Mouse (Mus musculus) kidney, embryonic 14.5 days (tissue): Measurements from ENCODE around the gene Kat8. TPM values are rescaled to one million over a fixed set of nuclear protein-coding genes. Genes with fewer than 3 reads are reported as not detected.
"Not testable (repeated sequence)": the region's sequence is repeated elsewhere in the genome, so short reads cannot be mapped to it uniquely, and the experiment has no call there.

Source experiments
- ATAC-seq: fragments of 200-750 bp; cut with Nextera tagmentation; 2 replicates; pipeline ENCODE4 v1.8.0; 2017; ENCODE audit warnings: moderate number of reproducible peaks, mild to moderate bottlenecking, moderate TSS enrichment, moderate library complexity; ENCODE audit not compliant: low FRiP score, low TSS enrichment
- H3K27ac ChIP-seq: fragments of 300-500 bp; sonication (generic); 2 replicates; pipeline ENCODE4 v1.5.1; 2014; ENCODE audit warnings: low read depth, mild to moderate bottlenecking, low read length, moderate library complexity, mixed read lengths
- H3K27me3 ChIP-seq: fragments of 300-500 bp; sonication (generic); 2 replicates; pipeline ENCODE4 v1.6.1; 2014; ENCODE audit warnings: mild to moderate bottlenecking, low read length; ENCODE audit not compliant: control insufficient read depth, insufficient read depth
- H3K36me3 ChIP-seq: fragments of 300-500 bp; sonication (generic); 2 replicates; pipeline ENCODE4 v1.6.1; 2014; ENCODE audit warnings: low read length, mixed read lengths; ENCODE audit not compliant: control insufficient read depth, insufficient read depth
- H3K4me1 ChIP-seq: fragments of 300-500 bp; sonication (generic); 2 replicates; pipeline ENCODE4 v1.6.1; 2014; ENCODE audit warnings: low read length, mixed read lengths; ENCODE audit not compliant: control insufficient read depth, insufficient read depth
- H3K4me2 ChIP-seq: fragments of 300-500 bp; sonication (generic); replicated peaks from 2 replicates; pipeline ENCODE4 v1.6.1; 2014; ENCODE audit warnings: low read depth, mild to moderate bottlenecking, low read length
- H3K4me3 ChIP-seq: fragments of 300-500 bp; sonication (generic); 2 replicates; pipeline ENCODE4 v1.5.1; 2014; ENCODE audit warnings: mild to moderate bottlenecking, low read length
- H3K9ac ChIP-seq: fragments of 300-500 bp; sonication (generic); 2 replicates; pipeline ENCODE4 v1.6.1; 2014; ENCODE audit warnings: low read depth, mild to moderate bottlenecking, low read length, moderate library complexity
- H3K9me3 ChIP-seq: fragments of 300-500 bp; sonication (generic); 2 replicates; pipeline ENCODE4 v1.6.1; 2016; ENCODE audit warnings: low read length; ENCODE audit not compliant: control insufficient read depth
- WGBS: fragments of 180-500 bp; shearing (Covaris S2); extraction: QIAGEN DNeasy Blood & Tissue Kit; methylation state at CpG from one replicate; pipeline ENCODE4 v1.1.7; 2014; 5-methylcytosine and 5-hydroxymethylcytosine counted together
- polyA plus RNA-seq: library from polyadenylated mRNA; unstranded; fragments of >200 nt; fragmentation: Nextera tagmentation; extraction: Ambion mirVana; gene quantifications from 2 replicates; pipeline ENCODE4 v1.2.1, GENCODE M21; 2014

Kat8 gene
- polyA plus RNA-seq, 1 experiment from 2014 or later = 48.9 TPM

GRCm38 (mm10) chr7:127894480-127894879, 17.8 kb upstream of the Kat8 start:
- H3K27ac ChIP-seq = no peak overlapping the region
- peak overlapping the region; percentile 72; the same call in 1 of the 2 replicates for H3K9ac ChIP-seq
- peaks cover 21% of the 10 kb centered on the region for H3K36me3 ChIP-seq
- H3K9me3 ChIP-seq = no peaks in the 10 kb centered on the region
- H3K27me3 ChIP-seq = no peaks in the 10 kb centered on the region
- H3K4me3 ChIP-seq = peak overlapping the region; percentile 70
- 56% methylated on average over 5 of the region's 5 CpGs for WGBS
- no peak for ATAC-seq
- H3K4me1 ChIP-seq = peaks cover 7% of the 10 kb centered on the region; the same call in 1 of the 2 replicates
- peak overlapping the region; percentile 88 for H3K4me2 ChIP-seq

- H3K36me3 ChIP-seq = peaks cover 16% of the 10 kb centered on the region; the same call in 1 of the 2 replicates
- no peaks in the 10 kb centered on the region for H3K27me3 ChIP-seq
- ATAC-seq = peak; percentile 97
- peak within 1 kb of the TSS; percentile 70 for H3K4me3 ChIP-seq
- H3K27ac ChIP-seq = peak within 1 kb of the TSS; percentile 71
- peak within 1 kb of the TSS; percentile 88 for H3K4me2 ChIP-seq
- under 1% methylated on average over 26 of the region's 26 CpGs for WGBS
- H3K4me1 ChIP-seq = peaks cover 7% of the 10 kb centered on the region; the same call in 1 of the 2 replicates
- peak within 1 kb of the TSS; percentile 72 for H3K9ac ChIP-seq
- no peaks in the 10 kb centered on the region for H3K9me3 ChIP-seq
Observed at GRCm38 (mm10) chr7:127895442-127895841, 16.9 kb upstream of the Kat8 start, which contains the start of the genes Gm21974 and Vkorc1. Gene Gm21974, minus strand, starts transcription at chr7:127895454. Gene Vkorc1, minus strand, starts transcription at chr7:127895617.

- H3K4me3 ChIP-seq = peak overlapping the region; percentile 70; the same call in 1 of the 2 replicates
- 62% methylated on average over 7 of the region's 7 CpGs for WGBS
- H3K36me3 ChIP-seq = peaks cover 16% of the 10 kb centered on the region; the same call in 1 of the 2 replicates
- ATAC-seq = peak; percentile 4
- H3K4me1 ChIP-seq, H3K27me3 ChIP-seq, H3K9me3 ChIP-seq, H3K9ac ChIP-seq, H3K27ac ChIP-seq: not testable (repeated sequence)
- peak overlapping the region; percentile 88; the same call in 1 of the 2 replicates for H3K4me2 ChIP-seq
Observed at GRCm38 (mm10) chr7:127895891-127896290, 16.4 kb upstream of the Kat8 start.

- peaks cover 16% of the 10 kb centered on the region; the same call in 1 of the 2 replicates for H3K36me3 ChIP-seq
- ATAC-seq = no peak
- H3K9ac ChIP-seq = no peak overlapping the region
- no peaks in the 10 kb centered on the region for H3K27me3 ChIP-seq
- H3K4me3 ChIP-seq = no peak overlapping the region
- H3K27ac ChIP-seq = no peak overlapping the region
- H3K9me3 ChIP-seq = no peaks in the 10 kb centered on the region
- 63% methylated on average over 13 of the region's 13 CpGs for WGBS
- no peak overlapping the region for H3K4me2 ChIP-seq
- H3K4me1 ChIP-seq = peaks cover 7% of the 10 kb centered on the region; the same call in 1 of the 2 replicates
Observed at GRCm38 (mm10) chr7:127896384-127896783, 15.9 kb upstream of the Kat8 start.

- ATAC-seq = no peak
- peaks cover 11% of the 10 kb centered on the region; the same call in 1 of the 2 replicates for H3K36me3 ChIP-seq
- WGBS = 90% methylated on average over 7 of the region's 7 CpGs
- no peak overlapping the region for H3K9ac ChIP-seq
- H3K4me2 ChIP-seq = no peak overlapping the region
- H3K4me3 ChIP-seq = no peak overlapping the region
- H3K4me1 ChIP-seq = peaks cover 7% of the 10 kb centered on the region; the same call in 1 of the 2 replicates
- no peaks in the 10 kb centered on the region for H3K27me3 ChIP-seq
- H3K27ac ChIP-seq = no peak overlapping the region
- H3K9me3 ChIP-seq = no peaks in the 10 kb centered on the region
Observed at GRCm38 (mm10) chr7:127897542-127897941, 14.8 kb upstream of the Kat8 start.

GRCm38 (mm10) chr7:127898179-127898956, 13.9 kb upstream of the Kat8 start:
- Histone ChIP-seq H3K4me1 (peaks cover 7% of the 10 kb centered on the region; the same call in 1 of the 2 replicates), H3K9me3 (no peaks in the 10 kb centered on the region), H3K9ac (no peak overlapping the region), H3K36me3 (0 out of 2 replicates have a peak, but pooled peaks cover 5% of the 10 kb centered on the region), H3K27ac (no peak overlapping the region), H3K27me3 (no peaks in the 10 kb centered on the region), H3K4me2 (no peak overlapping the region), H3K4me3 (no peak overlapping the region)
- 44% methylated on average over 10 of the region's 10 CpGs for WGBS
- no peak for ATAC-seq

- no peaks in the 10 kb centered on the region for H3K9me3 ChIP-seq
- no peak overlapping the region for H3K4me3 ChIP-seq
- peaks cover 5% of the 10 kb centered on the region for H3K4me1 ChIP-seq
- no peak for ATAC-seq
- no peak overlapping the region for H3K9ac ChIP-seq
- WGBS = 37% methylated on average over 7 of the region's 7 CpGs
- no peaks in the 10 kb centered on the region for H3K27me3 ChIP-seq
- no peak overlapping the region for H3K4me2 ChIP-seq
- peaks cover 2% of the 10 kb centered on the region; the same call in 1 of the 2 replicates for H3K36me3 ChIP-seq
- no peak overlapping the region for H3K27ac ChIP-seq
Observed at GRCm38 (mm10) chr7:127899997-127900396, 12.3 kb upstream of the Kat8 start.

GRCm38 (mm10) chr7:127901772-127902171, 10.5 kb upstream of the Kat8 start:
- WGBS = 86% methylated on average over 2 of the region's 2 CpGs

More at GRCm38 (mm10) chr7:127901772-127902171, 10.5 kb upstream of the Kat8 start:
- Histone ChIP-seq H3K27ac (no peak overlapping the region), H3K36me3 (peaks cover 19% of the 10 kb centered on the region), H3K9me3 (no peaks in the 10 kb centered on the region), H3K9ac (no peak overlapping the region), H3K4me1 (peaks cover 7% of the 10 kb centered on the region), H3K4me2 (no peak overlapping the region), H3K27me3 (no peaks in the 10 kb centered on the region), H3K4me3 (no peak overlapping the region)
- no peak for ATAC-seq
